Mouse (Mus musculus) stomach, postnatal 0 days (tissue): ENCODE results near the gene Cbarp. TPM values are rescaled to one million over a fixed set of nuclear protein-coding genes. Genes with fewer than 3 reads are reported as not detected.

Source experiments
- ATAC-seq: fragments of 200-750 bp; cut with Nextera tagmentation; 2 replicates; pipeline ENCODE4 v1.8.0; 2017; ENCODE audit not compliant: low FRiP score, low TSS enrichment
- DNase-seq: peaks from one replicate; pipeline ENCODE4 v3.0.0-alpha.2; 2016; ENCODE audit warnings: low spot score
- H3K27ac ChIP-seq: fragments of 300-500 bp; sonication (generic); replicated peaks from 2 replicates; pipeline ENCODE4 v1.5.1; 2014; ENCODE audit warnings: mild to moderate bottlenecking, control low read depth
- H3K27me3 ChIP-seq: fragments of 300-500 bp; sonication (generic); 2 replicates; pipeline ENCODE4 v1.6.1; 2014; ENCODE audit warnings: low read length; ENCODE audit not compliant: control insufficient read depth, insufficient read depth
- H3K36me3 ChIP-seq: fragments of 300-500 bp; sonication (generic); 2 replicates; pipeline ENCODE4 v1.6.1; 2014; ENCODE audit warnings: low read length, mixed read lengths; ENCODE audit not compliant: control insufficient read depth, insufficient read depth
- H3K4me1 ChIP-seq: fragments of 300-500 bp; sonication (generic); replicated peaks from 2 replicates; pipeline ENCODE4 v1.6.1; 2014; ENCODE audit warnings: antibody characterized with exemption; ENCODE audit not compliant: control insufficient read depth, insufficient read depth
- H3K4me2 ChIP-seq: fragments of 300-500 bp; sonication (generic); replicated peaks from 2 replicates; pipeline ENCODE4 v1.6.1; 2014; ENCODE audit warnings: low read depth, mild to moderate bottlenecking, control low read depth, moderate library complexity
- H3K4me3 ChIP-seq: fragments of 300-500 bp; sonication (generic); 2 replicates; pipeline ENCODE4 v1.5.1; 2014; ENCODE audit warnings: low read depth, low read length, control low read depth
- H3K9ac ChIP-seq: fragments of 300-500 bp; sonication (generic); 2 replicates; pipeline ENCODE4 v1.6.1; 2014; ENCODE audit warnings: mild to moderate bottlenecking, low read length, control low read depth, mixed read lengths
- H3K9me3 ChIP-seq: fragments of 300-500 bp; sonication (generic); 2 replicates; pipeline ENCODE4 v1.6.1; 2016; ENCODE audit warnings: low read length; ENCODE audit not compliant: control insufficient read depth
- CTCF ChIP-seq: IDR thresholded peaks from 2 replicates; pipeline ENCODE4 v1.5.1; 2016; ENCODE audit warnings: antibody characterized with exemption, low read depth, mild to moderate bottlenecking, moderate library complexity
- EP300 ChIP-seq: optimal IDR thresholded peaks from 2 replicates; pipeline ENCODE3; 2016; ENCODE audit warnings: antibody characterized with exemption
- whole genome bisulfite sequencing: fragments of 180-500 bp; shearing (Covaris S2); extraction: QIAGEN DNeasy Blood & Tissue Kit; methylation state at CpG from one replicate; pipeline ENCODE4 v1.1.7; 2014; 5-methylcytosine and 5-hydroxymethylcytosine counted together
- polyA plus RNA-seq: library from polyadenylated mRNA; unstranded; fragments of >200 nt; fragmentation: Nextera tagmentation; extraction: Ambion mirVana; gene quantifications from 2 replicates; pipeline ENCODE4 v1.2.1, GENCODE M21; 2015

Cbarp gene
- polyA plus RNA-seq, 1 experiment from 2014 or later, result 4.2 TPM

DNA sequence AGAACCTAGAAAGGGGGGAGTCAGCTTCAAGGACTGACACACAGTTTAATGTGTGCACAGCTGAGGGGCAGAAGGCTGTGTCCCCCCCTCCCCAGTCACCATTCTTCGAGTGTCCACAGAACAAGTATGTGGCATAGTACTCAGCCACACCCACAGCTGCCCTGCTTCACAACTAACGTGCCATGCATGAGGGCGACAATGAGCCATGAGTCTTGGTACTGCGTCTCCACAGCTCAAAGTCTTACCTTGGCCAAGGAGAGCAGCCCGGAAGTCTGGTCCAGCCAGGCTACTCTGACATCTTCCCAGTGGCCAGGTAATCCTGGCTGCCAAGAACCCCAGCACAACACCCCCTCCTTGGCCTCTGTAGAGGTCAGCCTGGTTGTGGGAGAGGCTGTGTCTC, 47.9 kb downstream of the Cbarp start:
- Histone ChIP-seq H3K4me2 (no peak overlapping the region), H3K9ac (no peak overlapping the region), H3K4me3 (no peak overlapping the region), H3K27me3 (no peaks in the 10 kb centered on the region), H3K4me1 (peaks cover 9% of the 10 kb centered on the region), H3K9me3 (no peaks in the 10 kb centered on the region), H3K27ac (no peak overlapping the region), H3K36me3 (no peaks in the 10 kb centered on the region)
- TF ChIP-seq CTCF, result no peak
- no peak for TF ChIP-seq EP300
- WGBS, result 50% methylated on average over 5 of the region's 5 CpGs
- DNase-seq (no peak), ATAC-seq (no peak)

DNA sequence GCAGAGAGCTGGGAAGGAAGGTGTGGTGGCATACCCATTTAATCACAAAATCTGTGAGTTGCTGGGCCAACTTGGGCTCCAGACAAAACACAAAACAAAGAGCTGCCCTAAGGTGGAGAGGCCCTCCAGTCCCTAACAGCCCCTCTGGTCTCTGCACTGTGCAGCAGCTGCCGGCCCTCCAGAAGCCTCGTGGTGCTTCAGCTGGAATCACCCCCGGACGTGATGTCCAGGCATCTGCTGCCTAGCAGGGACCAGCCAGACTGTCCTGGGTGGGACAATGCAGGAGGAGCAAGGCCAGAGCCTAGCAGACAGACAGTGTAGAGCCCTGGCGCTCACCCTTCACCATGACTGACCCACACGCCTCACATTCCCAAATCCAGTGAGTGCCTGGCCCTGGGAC, 49.1 kb downstream of the Cbarp start:
- DNase-seq (no peak), ATAC-seq (no peak)
- Histone ChIP-seq H3K9ac (no peak overlapping the region; the same call in 1 of the 2 replicates), H3K4me2 (no peak overlapping the region), H3K9me3 (no peaks in the 10 kb centered on the region), H3K27me3 (no peaks in the 10 kb centered on the region), H3K4me3 (no peak overlapping the region), H3K4me1 (peaks cover 9% of the 10 kb centered on the region), H3K36me3 (no peaks in the 10 kb centered on the region), H3K27ac (no peak overlapping the region; the same call in 1 of the 2 replicates)
- WGBS, result 81% methylated on average over 6 of the region's 6 CpGs
- TF ChIP-seq CTCF (no peak), EP300 (no peak)

DNA sequence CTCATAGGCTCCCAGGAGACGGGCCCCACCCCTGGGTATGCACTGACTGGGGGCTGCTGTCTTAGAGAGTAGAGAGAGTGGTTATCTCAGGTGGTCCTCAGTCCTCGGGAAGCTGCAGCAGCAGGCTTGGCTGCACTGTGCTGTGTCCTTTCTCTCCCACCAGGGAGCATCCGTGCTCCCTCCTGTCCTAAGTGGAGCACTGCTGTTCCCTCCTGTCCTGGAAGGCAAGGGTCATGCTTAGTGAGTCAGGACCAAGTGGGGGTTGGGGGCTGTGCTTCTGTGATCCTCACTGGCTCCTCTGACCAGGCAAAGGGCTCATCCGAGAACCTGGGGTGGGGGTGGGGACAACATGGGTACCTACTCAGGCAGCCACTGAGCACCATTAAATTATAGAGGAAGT, 51.5 kb downstream of the Cbarp start:
- Histone ChIP-seq H3K36me3 (no peaks in the 10 kb centered on the region; the same call in 1 of the 2 replicates), H3K27ac (no peak overlapping the region), H3K4me1 (peaks cover 12% of the 10 kb centered on the region), H3K4me3 (no peak overlapping the region), H3K9me3 (no peaks in the 10 kb centered on the region), H3K27me3 (no peaks in the 10 kb centered on the region), H3K4me2 (no peak overlapping the region), H3K9ac (no peak overlapping the region)
- peak; percentile 47 for TF ChIP-seq CTCF
- no peak for TF ChIP-seq EP300
- DNase-seq, result no peak
- no peak for ATAC-seq
- WGBS, result 58% methylated on average over 4 of the region's 4 CpGs

DNA sequence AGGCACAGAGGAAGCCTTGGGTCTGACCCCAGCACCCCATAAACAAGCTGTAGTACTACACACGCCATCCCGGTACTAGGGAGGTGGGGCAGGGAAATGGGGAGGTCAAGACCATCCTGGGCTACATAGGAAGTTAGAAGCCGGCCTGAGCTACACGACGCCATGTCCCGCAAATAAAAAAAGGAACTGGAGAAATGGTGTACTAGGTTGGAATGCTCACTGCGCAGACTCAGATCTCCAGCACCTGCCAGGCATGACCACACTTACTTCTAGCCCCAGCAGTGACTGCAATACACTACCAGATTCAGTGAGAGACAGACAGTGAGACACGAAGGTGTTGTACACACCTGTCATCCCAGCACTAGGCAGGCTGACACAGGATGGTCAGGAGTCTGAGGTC, 53.2 kb downstream of the Cbarp start:
- Histone ChIP-seq H3K9ac (no peak overlapping the region), H3K4me3 (no peak overlapping the region), H3K9me3 (no peaks in the 10 kb centered on the region), H3K27ac (no peak overlapping the region), H3K4me1 (peaks cover 10% of the 10 kb centered on the region), H3K36me3 (peaks cover 3% of the 10 kb centered on the region), H3K4me2 (no peak overlapping the region), H3K27me3 (no peaks in the 10 kb centered on the region)
- TF ChIP-seq CTCF (no peak), EP300 (no peak)
- ATAC-seq, result no peak
- DNase-seq, result no peak
- WGBS, result 88% methylated on average over 8 of the region's 8 CpGs

DNA sequence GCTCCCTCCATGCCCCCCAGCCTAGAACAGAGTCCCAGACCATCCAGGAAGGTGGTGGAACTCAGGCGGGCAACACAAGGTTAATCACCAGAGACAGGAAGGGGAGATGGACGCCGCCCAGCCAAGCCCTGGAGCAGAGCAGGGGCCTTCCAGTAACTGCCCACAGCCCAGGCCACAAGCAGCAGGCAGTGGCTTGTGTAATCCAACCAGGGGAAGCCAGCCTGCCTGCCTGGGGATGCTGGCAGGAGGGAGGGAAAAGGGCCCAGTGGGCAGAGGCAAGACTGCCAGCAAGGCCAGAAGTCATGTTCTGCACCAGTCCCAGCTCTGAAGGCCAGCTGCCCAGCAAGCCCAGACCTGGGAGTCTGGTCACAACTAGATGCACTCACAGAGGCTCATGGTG, 53.8 kb downstream of the Cbarp start:
- peak overlapping the region; percentile 41 for H3K9ac ChIP-seq
- no peaks in the 10 kb centered on the region for H3K9me3 ChIP-seq
- DNase-seq (no peak), ATAC-seq (no peak)
- no peak for TF ChIP-seq CTCF
- peaks cover 8% of the 10 kb centered on the region for H3K36me3 ChIP-seq
- no peaks in the 10 kb centered on the region for H3K27me3 ChIP-seq
- no peak overlapping the region for H3K27ac ChIP-seq
- WGBS, result 61% methylated on average over 3 of the region's 3 CpGs
- peaks cover 5% of the 10 kb centered on the region; the same call in 1 of the 2 replicates for H3K4me1 ChIP-seq
- H3K4me3 ChIP-seq, result no peak overlapping the region
- no peak overlapping the region for H3K4me2 ChIP-seq

DNA sequence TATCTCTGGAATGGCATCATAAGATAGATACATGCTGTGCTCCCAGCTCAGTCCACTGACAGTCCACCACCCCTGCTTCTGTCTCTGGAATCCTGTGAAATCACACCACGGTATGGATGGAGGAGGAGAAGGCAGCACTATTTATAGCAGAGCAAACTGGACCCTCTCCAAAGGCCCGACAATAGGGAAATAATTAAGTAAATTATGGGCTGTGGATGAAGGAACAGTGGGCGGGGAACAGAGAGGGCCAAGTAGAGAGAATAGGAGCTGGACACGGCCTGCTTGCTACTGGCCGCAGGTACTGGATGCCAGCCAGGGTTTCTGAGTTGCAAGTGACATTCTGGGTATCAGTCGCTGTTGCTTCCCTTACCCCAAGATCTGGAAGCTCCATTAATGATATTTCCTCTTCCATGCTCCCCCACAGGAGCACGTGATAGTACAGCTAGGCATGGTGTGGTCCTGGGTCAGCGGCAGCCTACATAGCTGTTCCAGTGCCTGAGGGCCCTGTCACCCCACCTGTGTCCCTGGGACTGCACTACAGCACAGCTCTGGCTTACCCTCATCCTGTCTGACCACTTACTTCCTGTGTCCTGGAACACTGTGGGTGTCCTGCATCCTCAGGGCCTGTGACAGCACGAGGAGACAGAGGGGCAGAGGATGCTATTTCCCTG, 55.7 kb downstream of the Cbarp start:
- TF ChIP-seq CTCF (no peak), EP300 (no peak)
- DNase-seq (no peak), ATAC-seq (peak; percentile 22; the same call in 1 of the 2 replicates)
- Histone ChIP-seq H3K4me3 (no peak overlapping the region), H3K9me3 (no peaks in the 10 kb centered on the region), H3K4me1 (0 out of 2 replicates have a peak, but pooled peaks cover 3% of the 10 kb centered on the region), H3K36me3 (peaks cover 9% of the 10 kb centered on the region), H3K9ac (peak overlapping the region; percentile 35; the same call in 1 of the 2 replicates), H3K27me3 (no peaks in the 10 kb centered on the region), H3K4me2 (no peak overlapping the region), H3K27ac (peak overlapping the region; percentile 74)
- 39% methylated on average over 9 of the region's 9 CpGs for WGBS
